Comparison of ENCODE assay signal across 28 mouse cellular contexts in the genomic region with DNA sequence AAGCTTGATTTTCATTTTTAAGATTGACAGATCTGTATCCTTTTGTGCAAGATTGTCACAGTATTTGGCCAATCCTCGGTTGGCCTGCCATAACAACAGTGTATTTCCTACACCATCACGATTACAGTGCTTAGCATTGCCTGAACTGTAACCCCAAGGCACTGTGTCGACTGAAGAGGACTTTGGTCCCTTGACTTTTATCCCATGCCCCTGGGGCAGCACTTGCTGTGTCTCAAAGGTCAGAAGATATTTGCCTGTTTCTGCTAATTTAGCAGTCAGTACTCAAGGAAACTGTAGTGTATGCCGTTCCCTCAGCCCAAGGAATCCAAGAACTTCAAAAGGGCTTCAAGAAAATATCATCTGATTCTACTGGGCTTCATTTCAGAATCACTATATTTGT. TPM values are rescaled to one million over a fixed set of nuclear protein-coding genes. Genes with fewer than 3 reads are reported as not detected.
A peak's percentile ranks its signal among the peaks of the same experiment; 100 is the strongest.
DNase-seq lines count a peak whose midpoint lies in the region; ATAC-seq and TF ChIP-seq lines count a peak whose summit lies in the region.
"Had no signal": no experiment of that assay in that cellular context is flagged by ENCODE, and none has a peak within 500 bp of the region (broad histone marks: within the 10 kb centered on the region; RNA-seq: fewer than 3 reads in every experiment).

No protein-coding gene starts in this region.

- DNase-seq in kidney, adult 2 months = peak; percentile 45
- DNase-seq in kidney, adult 18-20 months = no peak
- DNase-seq in midbrain, embryonic 10.5 days (ENCODE audit: low spot score) = no peak
- no peak for DNase-seq in midbrain, embryonic 11.5 days (ENCODE audit: low spot score, missing footprints)
- DNase-seq in spleen, postnatal 10 days (ENCODE audit: low spot score in 2 of 2) = no peak
- no peak for DNase-seq in adrenal gland, postnatal 4 days (ENCODE audit: low spot score in 2 of 2)
- DNase-seq: B cell, adult 2 months; cerebellum, adult 18-20 months; cerebellum, postnatal 25 days; gastrocnemius, postnatal 10 days; heart, adult 11 months; left cerebral cortex, postnatal 4 days; lung, postnatal 4 days; thymus, adult 18-20 months; thymus, postnatal 36 days had no signal

- H3K27me3 ChIP-seq in kidney, adult 2 months (replicated peaks; ENCODE audit: control insufficient read depth, insufficient read depth, low read length) = no peaks in the 10 kb centered on the region
- peaks cover 33% of the 10 kb centered on the region for H3K27me3 ChIP-seq in midbrain, embryonic 10.5 days (ENCODE audit: low read depth, poor library complexity, severe bottlenecking)
- H3K27me3 ChIP-seq in midbrain, embryonic 11.5 days (ENCODE audit: control insufficient read depth, insufficient read depth, low read length) = no peaks in the 10 kb centered on the region
- H3K27me3 ChIP-seq in midbrain, embryonic 13.5 days = peaks cover 10% of the 10 kb centered on the region
- H3K27me3 ChIP-seq: CH12.LX had no signal

- ATAC-seq in midbrain, embryonic 11.5 days (ENCODE audit: low FRiP score) = no peak
- no peak for ATAC-seq in midbrain, embryonic 13.5 days
- ATAC-seq: Patski had no signal

- WGBS in kidney, adult 2 months = 35% methylated on average over 4 of the region's 4 CpGs
- 64% methylated on average over 4 of the region's 4 CpGs for WGBS in midbrain, embryonic 10.5 days
- WGBS in midbrain, embryonic 11.5 days = 61% methylated on average over 4 of the region's 4 CpGs
- 50% methylated on average over 4 of the region's 4 CpGs for WGBS in midbrain, embryonic 13.5 days

- no peak for TF ChIP-seq CTCF in kidney, adult 2 months (conservative IDR thresholded peaks at IDR 0.05; ENCODE audit: insufficient read depth, insufficient read length, low read depth, low read length)

- H3K9ac ChIP-seq in midbrain, embryonic 11.5 days (ENCODE audit: low read length) = no peak overlapping the region
- H3K9ac ChIP-seq in midbrain, embryonic 13.5 days (replicated peaks) = no peak overlapping the region
- H3K9ac ChIP-seq: limb, embryonic 15.5 days had no signal

- H3K36me3 ChIP-seq in kidney, adult 2 months (ENCODE audit: control insufficient read depth, insufficient read depth, low read length) = no peaks in the 10 kb centered on the region
- H3K36me3 ChIP-seq in midbrain, embryonic 10.5 days = no peaks in the 10 kb centered on the region
- no peaks in the 10 kb centered on the region for H3K36me3 ChIP-seq in midbrain, embryonic 11.5 days (ENCODE audit: control insufficient read depth, insufficient read depth, low read length)
- H3K36me3 ChIP-seq in midbrain, embryonic 13.5 days = no peaks in the 10 kb centered on the region
- H3K36me3 ChIP-seq: embryonic facial prominence, embryonic 13.5 days; G1E; limb, embryonic 15.5 days had no signal

- no peaks in the 10 kb centered on the region for H3K4me1 ChIP-seq in kidney, adult 2 months (ENCODE audit: control insufficient read depth, insufficient read depth, low read length)
- H3K4me1 ChIP-seq in midbrain, embryonic 10.5 days = peaks cover 16% of the 10 kb centered on the region
- H3K4me1 ChIP-seq in midbrain, embryonic 11.5 days (ENCODE audit: control insufficient read depth, insufficient read depth, low read length) = no peaks in the 10 kb centered on the region; the same call in 1 of the 2 replicates
- H3K4me1 ChIP-seq in midbrain, embryonic 13.5 days (replicated peaks) = peaks cover 9% of the 10 kb centered on the region

- H3K4me3 ChIP-seq in kidney, adult 2 months (ENCODE audit: insufficient read depth, low read depth, low read length) = no peak overlapping the region
- H3K4me3 ChIP-seq in midbrain, embryonic 10.5 days = peak overlapping the region; percentile 62; the same call in 1 of the 2 replicates
- H3K4me3 ChIP-seq in midbrain, embryonic 11.5 days (ENCODE audit: low read depth, low read length) = no peak overlapping the region
- H3K4me3 ChIP-seq in midbrain, embryonic 13.5 days (replicated peaks) = no peak overlapping the region
- H3K4me3 ChIP-seq: erythroblast, embryonic 14.5 days had no signal

- TF ChIP-seq POLR2A in kidney, adult 2 months (IDR thresholded peaks at IDR 0.05; ENCODE audit: low read depth, low read length) = no peak

- H3K4me2 ChIP-seq in midbrain, embryonic 11.5 days = no peak overlapping the region
- peak overlapping the region; percentile 93 for H3K4me2 ChIP-seq in midbrain, embryonic 13.5 days (replicated peaks)

- no peaks in the 10 kb centered on the region for H3K9me3 ChIP-seq in midbrain, embryonic 10.5 days (replicated peaks)
- H3K9me3 ChIP-seq in midbrain, embryonic 11.5 days (ENCODE audit: control insufficient read depth, low read length) = no peaks in the 10 kb centered on the region
- H3K9me3 ChIP-seq in midbrain, embryonic 13.5 days = no peaks in the 10 kb centered on the region
- H3K9me3 ChIP-seq: embryonic facial prominence, embryonic 13.5 days; G1E; limb, embryonic 15.5 days had no signal

- no peak overlapping the region for H3K27ac ChIP-seq in kidney, adult 2 months (ENCODE audit: insufficient read depth, low read depth, low read length)
- H3K27ac ChIP-seq in midbrain, embryonic 10.5 days (replicated peaks) = no peak overlapping the region
- H3K27ac ChIP-seq in midbrain, embryonic 11.5 days (ENCODE audit: low read depth, low read length) = no peak overlapping the region
- no peak overlapping the region for H3K27ac ChIP-seq in midbrain, embryonic 13.5 days
- H3K27ac ChIP-seq: embryonic facial prominence, embryonic 13.5 days; limb, embryonic 15.5 days had no signal

RNA-seq across cellular contexts. Expression of gene Npy5r, which starts 0.9 kb away (rescaled TPM):
- 0.16 and 0.28 TPM in 2 replicates for polyA plus RNA-seq in kidney, adult 2 months (2012; rRNA removed)
- 0.11 and 0.34 TPM in 2 replicates for polyA plus RNA-seq in midbrain, embryonic 10.5 days (2016; fragmentation: Nextera tagmentation; extraction: Ambion mirVana)
- polyA plus RNA-seq in midbrain, embryonic 11.5 days (2014; fragmentation: Nextera tagmentation; extraction: Ambion mirVana) = 0.14 and 0.29 TPM in 2 replicates
- 0.67 and 0.68 TPM in 2 replicates for polyA plus RNA-seq in midbrain, embryonic 13.5 days (2015; fragmentation: Nextera tagmentation; extraction: Ambion mirVana)
- total RNA-seq in adrenal gland, postnatal 4 days (2021) = not detected
- total RNA-seq: CH12.LX; G1E; gastrocnemius, postnatal 10 days; megakaryocyte-erythroid progenitor cell, adult 5-6 weeks had no signal
- polyA plus RNA-seq: embryonic facial prominence, embryonic 13.5 days; erythroblast, embryonic 14.5 days; G1E; heart, embryonic 11.5 days; heart, postnatal 0 days; hindbrain, embryonic 11.5 days; large intestine, adult 2 months; liver, embryonic 16.5 days; Patski had no signal

RNA-seq across cellular contexts. Expression of gene Npy1r, which starts 8.2 kb away (rescaled TPM):
- 5.6 and 7.0 TPM in 2 replicates for polyA plus RNA-seq in kidney, adult 2 months (2012; rRNA removed)
- 0.54 and 0.87 TPM in 2 replicates for polyA plus RNA-seq in midbrain, embryonic 10.5 days (2016; fragmentation: Nextera tagmentation; extraction: Ambion mirVana)
- polyA plus RNA-seq in midbrain, embryonic 11.5 days (2014; fragmentation: Nextera tagmentation; extraction: Ambion mirVana) = 1.1 and 1.7 TPM in 2 replicates
- 3.2 and 3.4 TPM in 2 replicates for polyA plus RNA-seq in midbrain, embryonic 13.5 days (2015; fragmentation: Nextera tagmentation; extraction: Ambion mirVana)
- total RNA-seq in adrenal gland, postnatal 4 days (2021) = 1 to 10 TPM; 1.6 to 1.7 TPM
- total RNA-seq: CH12.LX; megakaryocyte-erythroid progenitor cell, adult 5-6 weeks had no signal
- polyA plus RNA-seq: erythroblast, embryonic 14.5 days; G1E; Patski had no signal
